Mouse (Mus musculus) liver, adult 2 months (tissue): Measurements from ENCODE around the gene Meis2.

Experiments
- CTCF ChIP-seq: fragments of 200-500 bp; IDR thresholded peaks from 2 replicates; pipeline ENCODE4 v1.5.1; 2011; ENCODE audit warnings: low read depth, low read length, control low read depth
- POLR2A ChIP-seq: fragments of 200-500 bp; IDR thresholded peaks from 2 replicates; pipeline ENCODE4 v1.6.1; 2011; ENCODE audit warnings: low read length, control low read depth; ENCODE audit not compliant: insufficient read depth; ENCODE audit errors: extremely low read depth

GRCm38 (mm10) chr2:116028127-116028526 is 37.5 kb downstream of the Meis2 start:
- TF ChIP-seq POLR2A (no peak), CTCF (no peak)
